Mouse (Mus musculus) ES-E14 (cell line): Measurements from ENCODE around the gene Arid2. TPM values are rescaled to one million over a fixed set of nuclear protein-coding genes. Genes with fewer than 3 reads are reported as not detected.

Source experiments
- DNase-seq: peaks from one replicate; pipeline ENCODE4 v3.0.0-alpha.2; 2013; ENCODE audit warnings: low read depth, low spot score
- H3K27ac ChIP-seq: 2 replicates; pipeline ENCODE4 v1.5.1; 2012; ENCODE audit warnings: low read depth, mild to moderate bottlenecking, low read length, moderate library complexity, mixed read lengths; ENCODE audit not compliant: poor library complexity, insufficient read depth, severe bottlenecking
- H3K36me3 ChIP-seq: 2 replicates; pipeline ENCODE4 v1.6.1; 2012; ENCODE audit warnings: mild to moderate bottlenecking, low read length, moderate library complexity, mixed read lengths; ENCODE audit not compliant: control insufficient read depth, poor library complexity, insufficient read depth, severe bottlenecking
- H3K4me1 ChIP-seq, 2 experiments: fragments of 150-350 bp in 1 of 2; sonication (generic) in 1 of 2; 2 replicates each; pipeline ENCODE4 v1.6.1; 2012; ENCODE audit warnings: low read length in 2 of 2, mild to moderate bottlenecking in 1 of 2, mixed read lengths in 1 of 2; ENCODE audit not compliant: control insufficient read depth in 2 of 2, insufficient read depth in 2 of 2, poor library complexity in 1 of 2
- H3K4me3 ChIP-seq, 2 experiments: fragments of 150-350 bp in 1 of 2; sonication (generic) in 1 of 2; 2 replicates each; pipeline ENCODE4 v1.5.1; 2012; ENCODE audit warnings: low read length in 2 of 2, low read depth in 1 of 2, mild to moderate bottlenecking in 1 of 2, mixed read lengths in 1 of 2; ENCODE audit not compliant: insufficient read depth in 1 of 2, poor library complexity in 1 of 2, severe bottlenecking in 1 of 2
- H3K9ac ChIP-seq: 2 replicates; pipeline ENCODE4 v1.6.1; 2012; ENCODE audit warnings: low read depth, mild to moderate bottlenecking, low read length, mixed read lengths; ENCODE audit not compliant: poor library complexity, insufficient read depth, severe bottlenecking
- H3K9me3 ChIP-seq: fragments of 150-350 bp; sonication (generic); 2 replicates; pipeline ENCODE4 v1.6.1; 2012; ENCODE audit warnings: low read depth, mild to moderate bottlenecking, low read length; ENCODE audit not compliant: control insufficient read depth, insufficient read depth
- CHD2 ChIP-seq: IDR thresholded peaks from 2 replicates; pipeline ENCODE4 v1.6.1; 2014; ENCODE audit warnings: mild to moderate bottlenecking, low read depth, low read length, inconsistent platforms
- HCFC1 ChIP-seq: IDR thresholded peaks from 2 replicates; pipeline ENCODE4 v1.6.1; 2012; ENCODE audit warnings: low read length, inconsistent platforms, borderline replicate concordance; ENCODE audit not compliant: insufficient read depth
- MAFK ChIP-seq: IDR thresholded peaks from 2 replicates; pipeline ENCODE4 v1.6.1; 2014; ENCODE audit warnings: mild to moderate bottlenecking, low read depth, low read length, inconsistent platforms; ENCODE audit not compliant: insufficient read depth
- ZC3H11A ChIP-seq: IDR thresholded peaks from 2 replicates; pipeline ENCODE4 v1.6.1; 2012; ENCODE audit warnings: low read depth, mild to moderate bottlenecking, inconsistent platforms, low read length, borderline replicate concordance
- ZNF384 ChIP-seq: IDR thresholded peaks from 2 replicates; pipeline ENCODE4 v1.6.1; 2012; ENCODE audit warnings: low read depth, low read length, inconsistent platforms
- in situ Hi-C, 2 experiments: fragments of 600-800 bp; cut with MboI; formaldehyde crosslinking; loops; one replicate each; pipeline ENCODE4 v1.15.1; 2025; ENCODE audit warnings: low sequenced_read_pairs in 2 of 2, inconsistent platforms in 1 of 2; ENCODE audit not compliant: unreplicated experiment in 2 of 2
- total RNA-seq: library from RNA; depleted of rRNA; stranded (reverse); fragments of 300-350 nt; gene quantifications from 2 replicates; pipeline ENCODE4 v1.2.3, GENCODE M21; 2012

Gene Arid2
- total RNA-seq, 1 experiment, result 33.2 TPM

DNA sequence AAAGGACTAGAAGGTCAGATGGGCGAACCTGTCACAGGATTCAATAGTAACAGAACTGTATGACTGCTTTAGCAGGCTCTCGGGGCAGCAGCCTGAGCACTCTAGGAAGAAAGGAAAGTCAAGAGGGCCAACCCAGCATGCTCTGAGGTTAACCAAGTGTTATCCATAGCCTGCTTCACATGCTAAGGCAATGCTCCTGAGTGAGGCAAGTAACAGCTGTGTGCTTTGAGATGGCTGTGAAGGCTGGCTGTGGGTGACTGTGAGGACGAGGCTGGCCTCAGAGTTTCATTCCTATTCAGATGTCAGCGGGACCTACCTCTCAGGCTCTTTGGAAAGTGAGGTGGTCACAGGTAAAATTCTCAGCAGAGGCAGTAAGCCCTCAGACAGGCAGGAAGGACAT lies 118.9 kb downstream of the Arid2 start:
- H3K4me1 ChIP-seq, result no peaks in the 10 kb centered on the region
- H3K9ac ChIP-seq, result no peak overlapping the region
- no peak for TF ChIP-seq HCFC1
- TF ChIP-seq ZC3H11A, result no peak
- TF ChIP-seq CHD2, result no peak
- no peak for TF ChIP-seq MAFK
- TF ChIP-seq ZNF384, result no peak
- no peaks in the 10 kb centered on the region for H3K9me3 ChIP-seq
- H3K4me3 ChIP-seq, result no peak overlapping the region
- no peaks in the 10 kb centered on the region; the same call in 1 of the 2 replicates for H3K36me3 ChIP-seq
- in situ Hi-C loops, result no loop called here
- H3K27ac ChIP-seq, result no peak overlapping the region
- no peak for DNase-seq

DNA sequence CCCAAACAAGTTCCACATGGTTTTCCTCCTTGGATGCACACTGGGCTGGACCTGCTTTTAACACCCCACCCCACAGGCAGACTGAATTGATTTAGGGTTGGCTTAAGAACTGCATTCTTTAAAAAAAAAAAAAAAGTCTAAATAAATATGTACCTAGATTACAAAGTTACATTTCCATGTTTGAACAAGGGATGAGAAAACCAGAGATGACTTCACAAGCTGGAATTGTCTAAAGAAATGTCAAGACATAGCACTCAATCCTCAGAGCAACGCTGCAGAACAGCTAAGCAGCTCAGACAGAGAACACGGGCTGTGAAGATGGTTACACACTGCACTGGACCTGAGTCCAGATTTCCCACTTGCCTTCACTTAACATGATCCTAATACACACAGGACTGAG lies 119.8 kb downstream of the Arid2 start:
- TF ChIP-seq ZNF384 (no peak), HCFC1 (no peak), CHD2 (no peak), MAFK (no peak), ZC3H11A (no peak)
- no peaks in the 10 kb centered on the region for H3K4me1 ChIP-seq
- H3K36me3 ChIP-seq, result no peaks in the 10 kb centered on the region; the same call in none of the 2 replicates
- DNase-seq, result no peak
- no peak overlapping the region for H3K27ac ChIP-seq
- no peak overlapping the region for H3K9ac ChIP-seq
- no peaks in the 10 kb centered on the region for H3K9me3 ChIP-seq
- in situ Hi-C loops, result no loop called here
- no peak overlapping the region for H3K4me3 ChIP-seq

DNA sequence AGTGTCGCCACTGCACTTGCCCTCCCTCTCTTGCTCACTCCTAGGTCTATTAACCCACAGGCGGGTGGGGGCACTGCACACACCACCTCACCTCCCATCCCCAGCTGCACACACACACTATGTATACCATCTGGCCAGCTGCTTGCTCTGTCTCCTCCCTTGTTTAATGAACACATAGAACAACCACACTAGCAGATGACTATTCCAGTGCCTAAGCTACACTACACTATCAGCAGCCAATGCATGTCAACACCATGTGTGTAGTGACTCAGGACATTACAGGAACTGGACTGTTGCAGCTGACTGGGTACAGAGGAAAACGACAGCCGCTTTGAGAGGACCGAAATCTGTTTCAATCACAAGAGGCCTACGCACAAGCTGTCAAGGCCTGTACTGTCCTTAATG lies 121.4 kb downstream of the Arid2 start:
- H3K36me3 ChIP-seq, result no peaks in the 10 kb centered on the region; the same call in 1 of the 2 replicates
- H3K27ac ChIP-seq, result no peak overlapping the region
- no peaks in the 10 kb centered on the region for H3K9me3 ChIP-seq
- TF ChIP-seq MAFK (no peak), HCFC1 (no peak), CHD2 (no peak), ZNF384 (no peak), ZC3H11A (no peak)
- peak; percentile 12 for DNase-seq
- H3K9ac ChIP-seq, result no peak overlapping the region
- in situ Hi-C loops, result no loop called here
- no peaks in the 10 kb centered on the region for H3K4me1 ChIP-seq
- H3K4me3 ChIP-seq, result no peak overlapping the region

DNA sequence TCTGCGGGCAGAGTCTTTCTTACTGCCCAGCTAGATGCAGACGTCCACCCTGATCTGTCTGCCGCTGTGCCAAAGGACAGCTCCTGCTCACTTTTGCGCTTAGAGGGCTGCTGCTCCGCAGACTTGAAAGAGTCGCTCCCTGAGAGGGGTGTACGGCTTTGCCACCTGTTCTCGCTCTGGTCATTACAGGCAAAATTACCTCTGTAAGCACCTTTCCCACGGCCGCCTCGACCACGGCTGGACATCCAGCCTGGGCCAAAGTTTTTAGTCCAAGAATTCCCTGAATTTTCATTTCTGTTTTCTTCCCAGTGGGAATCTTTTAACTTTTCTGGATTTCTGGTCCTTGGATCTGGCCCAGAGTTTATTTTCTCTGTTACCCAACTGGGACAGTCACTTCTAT lies 130.8 kb downstream of the Arid2 start:
- Histone ChIP-seq H3K4me3 (no peak overlapping the region), H3K4me1 (no peaks in the 10 kb centered on the region), H3K9ac (no peak overlapping the region), H3K36me3 (peaks cover 36% of the 10 kb centered on the region), H3K27ac (no peak overlapping the region), H3K9me3 (no peaks in the 10 kb centered on the region)
- in situ Hi-C loops, result no loop called here
- no peak for DNase-seq
- TF ChIP-seq MAFK (no peak), ZC3H11A (no peak), CHD2 (no peak)

DNA sequence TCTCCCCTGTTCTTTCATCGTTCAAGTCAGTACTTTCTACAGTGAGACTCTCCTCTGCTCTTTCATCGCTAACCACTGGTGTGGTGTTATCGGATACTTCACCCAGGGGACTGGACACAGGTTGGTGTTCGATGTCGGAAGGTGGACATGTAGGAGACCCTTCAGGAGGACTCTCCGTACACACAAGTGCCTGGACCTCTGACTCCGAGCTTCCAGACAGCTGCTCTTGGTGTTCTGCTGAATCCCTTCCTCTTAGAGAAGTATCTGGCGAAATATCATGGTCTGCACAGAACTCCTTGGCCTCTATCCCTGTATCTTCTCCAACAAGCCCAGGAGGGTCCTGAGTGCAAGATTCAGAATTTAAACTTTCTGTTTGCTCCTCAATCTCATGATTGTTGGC lies 132.6 kb downstream of the Arid2 start:
- no peak for TF ChIP-seq MAFK
- TF ChIP-seq ZC3H11A, result no peak
- TF ChIP-seq HCFC1, result no peak
- TF ChIP-seq ZNF384, result no peak
- TF ChIP-seq CHD2, result no peak
- no peak overlapping the region for H3K4me3 ChIP-seq
- no peaks in the 10 kb centered on the region for H3K9me3 ChIP-seq
- peaks cover 34% of the 10 kb centered on the region for H3K36me3 ChIP-seq
- H3K27ac ChIP-seq, result no peak overlapping the region
- in situ Hi-C loops, result no loop called here
- H3K4me1 ChIP-seq, result no peaks in the 10 kb centered on the region
- no peak for DNase-seq
- H3K9ac ChIP-seq, result no peak overlapping the region
